Mouse (Mus musculus) left cerebral cortex, postnatal 36 days (tissue): ENCODE results near the gene Tuba4a. TPM values are rescaled to one million over a fixed set of nuclear protein-coding genes. Genes with fewer than 3 reads are reported as not detected.
A peak's percentile ranks its signal among the peaks of the same experiment; 100 is the strongest.

Experiments
- DNase-seq, 2 experiments: peaks; one replicate each; pipeline ENCODE4 v3.0.0; 2021 to 2022; ENCODE audit warnings: low spot score in 2 of 2, mixed read lengths in 1 of 2
- intact Hi-C: fragments of 180-260 bp; cut with DNase I; formaldehyde crosslinking; loops from one replicate; pipeline ENCODE4 v1.15.1; 2025
- total RNA-seq, 2 experiments: library from RNA; stranded (reverse); gene quantifications; 2 replicates each; pipeline ENCODE4 v1.2.3; 2021

Gene Tuba4a
- total RNA-seq, 2 experiments from 2014 or later, result 579 to 672 TPM

GRCm38 (mm10) chr1:75214886-75215285 is 4.8 kb downstream of the Tuba4a start:
- intact Hi-C loops, result no loop called here

GRCm38 (mm10) chr1:75214442-75214841 is 5.2 kb downstream of the Tuba4a start:
- intact Hi-C loops, result no loop called here

More at GRCm38 (mm10) chr1:75214886-75215285, 4.8 kb downstream of the Tuba4a start:
- DNase-seq, result peak in 1 of 2 experiments; percentile 63

GRCm38 (mm10) chr1:75213096-75213495 is 6.6 kb downstream of the Tuba4a start:
- intact Hi-C loops, result no loop called here

More at GRCm38 (mm10) chr1:75214442-75214841, 5.2 kb downstream of the Tuba4a start:
- no peak for DNase-seq

GRCm38 (mm10) chr1:75212542-75212941 is 7.1 kb downstream of the Tuba4a start:
- intact Hi-C loops, result no loop called here

More at GRCm38 (mm10) chr1:75213096-75213495, 6.6 kb downstream of the Tuba4a start:
- no peak for DNase-seq

GRCm38 (mm10) chr1:75211141-75211708 is 8.4 kb downstream of the Tuba4a start:
- intact Hi-C loops, result no loop called here
- DNase-seq, result no peak

More at GRCm38 (mm10) chr1:75212542-75212941, 7.1 kb downstream of the Tuba4a start:
- no peak for DNase-seq

- intact Hi-C loops, result no loop called here
- DNase-seq, result peak; percentile 97
These were observed 9.3 kb downstream of the Tuba4a start, which contains the start of the genes Glb1l and Stk16 for GRCm38 (mm10) chr1:75210136-75211087. TSS of gene Glb1l (minus strand) at chr1:75210813. TSS of gene Stk16 (plus strand) at chr1:75210838.

GRCm38 (mm10) chr1:75208967-75209678 is 10.5 kb downstream of the Tuba4a start:
- intact Hi-C loops, result no loop called here
- no peak for DNase-seq

- intact Hi-C loops, result no loop called here
- no peak for DNase-seq
These were observed 18.4 kb downstream of the Tuba4a start for GRCm38 (mm10) chr1:75201236-75201635.

GRCm38 (mm10) chr1:75192452-75192851 is 27.2 kb downstream of the Tuba4a start:
- intact Hi-C loops, result no loop called here
- no peak for DNase-seq

GRCm38 (mm10) chr1:75191622-75192402 is 27.9 kb downstream of the Tuba4a start, which contains the start of the genes Ankzf1 and Atg9a:
TSS of gene Ankzf1 (plus strand) at chr1:75192151.
TSS of gene Atg9a (minus strand) at chr1:75192196.
- intact Hi-C loops, result no loop called here

GRCm38 (mm10) chr1:75191258-75191621 is 28.4 kb downstream of the Tuba4a start:
- DNase-seq, result no peak
- intact Hi-C loops, result no loop called here

More at GRCm38 (mm10) chr1:75191622-75192402, 27.9 kb downstream of the Tuba4a start, which contains the start of the genes Ankzf1 and Atg9a:
- peak; percentile 92 to 95 for DNase-seq

GRCm38 (mm10) chr1:75190577-75190976 is 29.1 kb downstream of the Tuba4a start:
- intact Hi-C loops, result no loop called here

GRCm38 (mm10) chr1:75187914-75188483 is 31.7 kb downstream of the Tuba4a start:
- intact Hi-C loops, result no loop called here

More at GRCm38 (mm10) chr1:75190577-75190976, 29.1 kb downstream of the Tuba4a start:
- no peak for DNase-seq

GRCm38 (mm10) chr1:75187126-75187525 is 32.5 kb downstream of the Tuba4a start:
- DNase-seq, result no peak
- intact Hi-C loops, result no loop called here

More at GRCm38 (mm10) chr1:75187914-75188483, 31.7 kb downstream of the Tuba4a start:
- no peak for DNase-seq

- DNase-seq, result no peak
- intact Hi-C loops, result no loop called here
These were observed 34.2 kb downstream of the Tuba4a start for GRCm38 (mm10) chr1:75185495-75185894.

- DNase-seq, result no peak
- intact Hi-C loops, result no loop called here
These were observed 37.5 kb downstream of the Tuba4a start for GRCm38 (mm10) chr1:75182160-75182559.

GRCm38 (mm10) chr1:75181377-75181870 is 38.2 kb downstream of the Tuba4a start:
- no peak for DNase-seq
- intact Hi-C loops, result no loop called here

- intact Hi-C loops, result no loop called here
These were observed 38.9 kb downstream of the Tuba4a start for GRCm38 (mm10) chr1:75180741-75181140.

More at GRCm38 (mm10) chr1:75180741-75181140, 38.9 kb downstream of the Tuba4a start:
- DNase-seq, result no peak
